Comparison of ENCODE assay signal across 12 mouse cellular contexts in the genomic region with DNA sequence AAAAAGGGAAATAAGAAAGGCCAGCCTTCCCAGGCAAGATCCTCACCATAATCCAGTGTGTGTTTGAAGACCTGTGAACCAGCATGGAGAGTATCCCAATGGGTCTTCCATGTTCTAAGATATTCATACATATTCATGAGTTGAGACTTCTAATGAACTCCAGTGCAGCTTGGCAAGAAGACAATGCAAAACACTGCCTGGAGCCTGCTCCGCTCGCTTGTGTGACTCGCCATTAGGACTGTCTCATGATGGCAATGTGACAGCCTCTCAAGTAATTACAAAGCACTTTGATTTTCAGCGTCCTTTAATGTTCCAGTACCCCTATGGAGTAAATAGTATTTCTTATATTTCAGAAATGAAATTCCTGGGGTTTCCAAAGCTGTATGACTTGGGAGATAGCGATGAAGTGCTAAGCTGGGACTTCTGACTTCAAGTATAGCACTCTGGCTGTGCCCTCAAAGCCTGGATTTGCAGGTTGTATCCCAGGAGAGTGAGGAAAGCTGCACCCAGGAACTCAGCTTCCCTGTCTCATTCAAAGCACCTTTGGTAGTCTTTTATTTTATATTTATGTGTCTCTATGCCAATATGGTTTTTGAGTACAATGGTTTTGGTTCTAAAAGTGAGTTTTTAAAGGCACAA.
DNase-seq lines count a peak whose midpoint lies in the region; ATAC-seq and TF ChIP-seq lines count a peak whose summit lies in the region.
"Had no signal": no experiment of that assay in that cellular context is flagged by ENCODE, and none has a peak within 500 bp of the region (broad histone marks: within the 10 kb centered on the region; RNA-seq: fewer than 3 reads in every experiment).

No protein-coding gene starts in this region.

- DNase-seq in hindbrain, embryonic 11.5 days (ENCODE audit: low spot score), result peak; percentile 8
- no peak for DNase-seq in hindbrain, embryonic 10.5 days (ENCODE audit: low spot score)
- peak; percentile 22 for DNase-seq in Muller cell, postnatal 12 days (ENCODE audit: inconsistent ontology term)
- no peak for DNase-seq in gastrocnemius, postnatal 4 days (ENCODE audit: low spot score in 2 of 2)
- no peak for DNase-seq in heart, adult 2 months
- no peak for DNase-seq in adrenal gland, postnatal 4 days (ENCODE audit: low spot score in 2 of 2)
- DNase-seq: right cerebral cortex, postnatal 25 days; thymus, postnatal 14 days had no signal

- 50% methylated on average over 5 of the region's 5 CpGs for WGBS in hindbrain, embryonic 11.5 days
- WGBS in hindbrain, embryonic 10.5 days, result 56% methylated on average over 5 of the region's 5 CpGs
- 17% methylated on average over 5 of the region's 5 CpGs for WGBS in forebrain, embryonic 16.5 days
- 20% methylated on average over 5 of the region's 5 CpGs for WGBS in midbrain, embryonic 13.5 days
- 72% methylated on average over 5 of the region's 5 CpGs for WGBS in heart, adult 2 months

- no peaks in the 10 kb centered on the region for H3K9me3 ChIP-seq in hindbrain, embryonic 11.5 days (ENCODE audit: control insufficient read depth, low read length)
- no peaks in the 10 kb centered on the region for H3K9me3 ChIP-seq in hindbrain, embryonic 10.5 days
- no peaks in the 10 kb centered on the region for H3K9me3 ChIP-seq in forebrain, embryonic 16.5 days (ENCODE audit: control insufficient read depth, low read length)
- H3K9me3 ChIP-seq in midbrain, embryonic 13.5 days, result no peaks in the 10 kb centered on the region
- H3K9me3 ChIP-seq: heart, embryonic 13.5 days had no signal

- TF ChIP-seq EP300 in heart, adult 2 months (IDR thresholded peaks at IDR 0.05; ENCODE audit: insufficient read depth, low read depth, low read length), result no peak

- no peak overlapping the region; the same call in 1 of the 2 replicates for H3K27ac ChIP-seq in hindbrain, embryonic 11.5 days (ENCODE audit: low read depth, low read length)
- no peak overlapping the region for H3K27ac ChIP-seq in hindbrain, embryonic 10.5 days
- H3K27ac ChIP-seq in forebrain, embryonic 16.5 days (ENCODE audit: low read length), result peak overlapping the region; percentile 38
- peak overlapping the region; percentile 81 for H3K27ac ChIP-seq in midbrain, embryonic 13.5 days
- H3K27ac ChIP-seq in heart, adult 2 months, result no peak overlapping the region
- H3K27ac ChIP-seq: heart, embryonic 13.5 days; left cerebral cortex, adult 2 months had no signal

- peak; percentile 72; the same call in 1 of the 2 replicates for ATAC-seq in hindbrain, embryonic 11.5 days (ENCODE audit: low FRiP score)
- peak; percentile 87 for ATAC-seq in forebrain, embryonic 16.5 days
- peak; percentile 78 for ATAC-seq in midbrain, embryonic 13.5 days

- no peaks in the 10 kb centered on the region for H3K36me3 ChIP-seq in hindbrain, embryonic 11.5 days (ENCODE audit: control insufficient read depth, insufficient read depth, low read length)
- no peaks in the 10 kb centered on the region for H3K36me3 ChIP-seq in hindbrain, embryonic 10.5 days
- H3K36me3 ChIP-seq in forebrain, embryonic 16.5 days (ENCODE audit: control insufficient read depth, insufficient read depth), result no peaks in the 10 kb centered on the region
- no peaks in the 10 kb centered on the region for H3K36me3 ChIP-seq in midbrain, embryonic 13.5 days
- no peaks in the 10 kb centered on the region for H3K36me3 ChIP-seq in heart, adult 2 months (ENCODE audit: control insufficient read depth, insufficient read depth, low read length)
- H3K36me3 ChIP-seq: heart, embryonic 13.5 days had no signal

- TF ChIP-seq CTCF in heart, adult 2 months (IDR thresholded peaks at IDR 0.05), result no peak

- no peak overlapping the region for H3K4me2 ChIP-seq in hindbrain, embryonic 11.5 days (replicated peaks; ENCODE audit: low read depth, low read length)
- peak overlapping the region; percentile 18; the same call in 1 of the 2 replicates for H3K4me2 ChIP-seq in forebrain, embryonic 16.5 days (ENCODE audit: low read length)
- no peak overlapping the region for H3K4me2 ChIP-seq in midbrain, embryonic 13.5 days (replicated peaks)
- H3K4me2 ChIP-seq: heart, embryonic 13.5 days had no signal

- no peak overlapping the region for H3K4me3 ChIP-seq in hindbrain, embryonic 11.5 days (ENCODE audit: low read depth, low read length)
- H3K4me3 ChIP-seq in hindbrain, embryonic 10.5 days, result no peak overlapping the region
- no peak overlapping the region for H3K4me3 ChIP-seq in forebrain, embryonic 16.5 days (replicated peaks; ENCODE audit: low read length)
- no peak overlapping the region for H3K4me3 ChIP-seq in midbrain, embryonic 13.5 days (replicated peaks)
- no peak overlapping the region for H3K4me3 ChIP-seq in heart, adult 2 months
- H3K4me3 ChIP-seq: heart, embryonic 13.5 days; left cerebral cortex, adult 2 months had no signal

- intact Hi-C loops in heart, adult 2 months (cut with DNase I), result no loop called here

- no peaks in the 10 kb centered on the region for H3K27me3 ChIP-seq in hindbrain, embryonic 11.5 days (ENCODE audit: control insufficient read depth, insufficient read depth, low read length)
- H3K27me3 ChIP-seq in hindbrain, embryonic 10.5 days (ENCODE audit: insufficient read depth, poor library complexity, severe bottlenecking), result no peaks in the 10 kb centered on the region
- no peaks in the 10 kb centered on the region for H3K27me3 ChIP-seq in forebrain, embryonic 16.5 days (replicated peaks; ENCODE audit: control insufficient read depth, insufficient read depth, low read length)
- H3K27me3 ChIP-seq in midbrain, embryonic 13.5 days, result no peaks in the 10 kb centered on the region
- no peaks in the 10 kb centered on the region; the same call in 1 of the 2 replicates for H3K27me3 ChIP-seq in heart, adult 2 months (ENCODE audit: control insufficient read depth, insufficient read depth, low read length)

- no peaks in the 10 kb centered on the region for H3K79me2 ChIP-seq in heart, adult 2 months (replicated peaks; ENCODE audit: control insufficient read depth, insufficient read depth, low read length)

- TF ChIP-seq POLR2A in heart, adult 2 months (IDR thresholded peaks at IDR 0.05; ENCODE audit: insufficient read depth, low read depth, low read length), result no peak

- H3K4me1 ChIP-seq in hindbrain, embryonic 11.5 days (replicated peaks; ENCODE audit: control insufficient read depth, insufficient read depth, low read length), result no peaks in the 10 kb centered on the region
- peaks cover 12% of the 10 kb centered on the region for H3K4me1 ChIP-seq in hindbrain, embryonic 10.5 days (replicated peaks)
- H3K4me1 ChIP-seq in forebrain, embryonic 16.5 days (replicated peaks; ENCODE audit: control insufficient read depth, insufficient read depth, low read length), result peaks cover 25% of the 10 kb centered on the region
- H3K4me1 ChIP-seq in midbrain, embryonic 13.5 days (replicated peaks), result peaks cover 23% of the 10 kb centered on the region
- no peaks in the 10 kb centered on the region for H3K4me1 ChIP-seq in heart, adult 2 months (ENCODE audit: control insufficient read depth, insufficient read depth, low read length)

- H3K9ac ChIP-seq in hindbrain, embryonic 11.5 days (ENCODE audit: low read depth, low read length), result no peak overlapping the region
- H3K9ac ChIP-seq in forebrain, embryonic 16.5 days (replicated peaks; ENCODE audit: low read depth, low read length), result no peak overlapping the region
- no peak overlapping the region for H3K9ac ChIP-seq in midbrain, embryonic 13.5 days (replicated peaks)
- H3K9ac ChIP-seq in heart, adult 2 months (ENCODE audit: low read depth, low read length), result no peak overlapping the region
- H3K9ac ChIP-seq: heart, embryonic 13.5 days had no signal

Comparison
In these comparisons a context has a peak if more than half of its experiments do, and no peak if none do; other contexts are left out.
1. DNase-seq: peak in hindbrain, embryonic 11.5 days (single experiment) and Muller cell, postnatal 12 days (single experiment); none in hindbrain, embryonic 10.5 days (single experiment), gastrocnemius, postnatal 4 days (0 of 2), heart, adult 2 months (0 of 2) and adrenal gland, postnatal 4 days (0 of 2).
2. H3K27ac ChIP-seq: peak in forebrain, embryonic 16.5 days (single experiment) and midbrain, embryonic 13.5 days (single experiment); none in hindbrain, embryonic 11.5 days (single experiment), hindbrain, embryonic 10.5 days (single experiment) and heart, adult 2 months (single experiment).
3. Peak in every context shown above with its lines, with median percentiles within 50 percentile points of each other: ATAC-seq.